Mouse (Mus musculus): ENCODE results near the gene Klhl41.
"Not testable (repeated sequence)": the region's sequence is repeated elsewhere in the genome, so short reads cannot be mapped to it uniquely, and the experiment has no call there.

Gene Klhl41

GRCm38 (mm10) chr2:69669853-69670252 is at the start of gene Klhl41:
Gene Klhl41 (plus strand): TSS chr2:69670120.
- no peak for DNase-seq

- no peak for DNase-seq
Measured at GRCm38 (mm10) chr2:69629215-69629614, 40.7 kb upstream of the Klhl41 start.

GRCm38 (mm10) chr2:69629914-69630313 is 40.0 kb upstream of the Klhl41 start:
- DNase-seq = no peak

GRCm38 (mm10) chr2:69630792-69631191 is 39.1 kb upstream of the Klhl41 start:
- DNase-seq = no peak

GRCm38 (mm10) chr2:69631449-69631848 is 38.5 kb upstream of the Klhl41 start:
- DNase-seq = peak; percentile 45

GRCm38 (mm10) chr2:69635064-69635701 is 34.7 kb upstream of the Klhl41 start:
- peak; percentile 83 for DNase-seq

- DNase-seq = peak; percentile 57
Measured at GRCm38 (mm10) chr2:69635807-69636206, 34.1 kb upstream of the Klhl41 start.

GRCm38 (mm10) chr2:69637989-69638388 is 31.9 kb upstream of the Klhl41 start:
- DNase-seq = not testable (repeated sequence)

GRCm38 (mm10) chr2:69640100-69640499 is 29.8 kb upstream of the Klhl41 start:
- DNase-seq = peak; percentile 85

GRCm38 (mm10) chr2:69644968-69645617 is 24.8 kb upstream of the Klhl41 start:
- no peak for DNase-seq

- DNase-seq = peak; percentile 95
Measured at GRCm38 (mm10) chr2:69646726-69647490, 23.0 kb upstream of the Klhl41 start, which contains the start of gene Bbs5. Gene Bbs5 (plus strand): TSS chr2:69647171.

- peak; percentile 66 for DNase-seq
Measured at GRCm38 (mm10) chr2:69649716-69650115, 20.2 kb upstream of the Klhl41 start.

GRCm38 (mm10) chr2:69659326-69659725 is 10.6 kb upstream of the Klhl41 start:
- DNase-seq = no peak

- DNase-seq = no peak
Measured at GRCm38 (mm10) chr2:69663827-69664476, 6.0 kb upstream of the Klhl41 start.

- no peak for DNase-seq
Measured at GRCm38 (mm10) chr2:69667656-69668055, 2.3 kb upstream of the Klhl41 start.

GRCm38 (mm10) chr2:69668414-69668813 is 1.5 kb upstream of the Klhl41 start:
- no peak for DNase-seq

- DNase-seq = no peak
Measured at GRCm38 (mm10) chr2:69673723-69674122, 3.8 kb downstream of the Klhl41 start.

- no peak for DNase-seq
Measured at GRCm38 (mm10) chr2:69675266-69675665, 5.3 kb downstream of the Klhl41 start.

GRCm38 (mm10) chr2:69676713-69677112 is 6.8 kb downstream of the Klhl41 start:
- peak; percentile 15 for DNase-seq

GRCm38 (mm10) chr2:69677215-69677614 is 7.3 kb downstream of the Klhl41 start:
- not testable (repeated sequence) for DNase-seq

GRCm38 (mm10) chr2:69679990-69680389 is 10.1 kb downstream of the Klhl41 start:
- DNase-seq = peak; percentile 6

- no peak for DNase-seq
Measured at GRCm38 (mm10) chr2:69681931-69682330, 12.0 kb downstream of the Klhl41 start.

Data from retina, postnatal 1 day (tissue).